Mouse (Mus musculus): ENCODE results near the gene Zdhhc19. TPM values are rescaled to one million over a fixed set of nuclear protein-coding genes. Genes with fewer than 3 reads are reported as not detected.

Zdhhc19 gene
- polyA plus RNA-seq, 1 experiment from 2014 or later: not detected

GRCm38 (mm10) chr16:32535157-32535751, 39.2 kb downstream of the Zdhhc19 start:
- WGBS: 20% methylated on average over 5 of the region's 5 CpGs
- no peak overlapping the region for H3K9ac ChIP-seq
- H3K4me2 ChIP-seq: peak overlapping the region; percentile 10; the same call in 1 of the 2 replicates
- peak overlapping the region; percentile 15; the same call in 1 of the 2 replicates for H3K27ac ChIP-seq (ENCODE audit: poor library complexity, severe bottlenecking)
- no peak overlapping the region for H3K4me3 ChIP-seq
- ATAC-seq (ENCODE audit: insufficient number of reproducible peaks, low FRiP score): peak; percentile 53; the same call in 1 of the 2 replicates
- peaks cover 39% of the 10 kb centered on the region for H3K4me1 ChIP-seq (replicated peaks)
- 0 out of 2 replicates have a peak, but pooled peaks cover 4% of the 10 kb centered on the region for H3K9me3 ChIP-seq (replicated peaks)
- no peaks in the 10 kb centered on the region for H3K36me3 ChIP-seq
- H3K27me3 ChIP-seq (replicated peaks): no peaks in the 10 kb centered on the region

GRCm38 (mm10) chr16:32537867-32538660, 42.0 kb downstream of the Zdhhc19 start:
- no peak overlapping the region for H3K4me3 ChIP-seq
- peaks cover 39% of the 10 kb centered on the region for H3K4me1 ChIP-seq (replicated peaks)
- WGBS: 37% methylated on average over 5 of the region's 5 CpGs
- H3K27ac ChIP-seq (ENCODE audit: poor library complexity, severe bottlenecking): no peak overlapping the region
- no peak overlapping the region for H3K9ac ChIP-seq
- no peaks in the 10 kb centered on the region for H3K36me3 ChIP-seq
- no peak for ATAC-seq (ENCODE audit: insufficient number of reproducible peaks, low FRiP score)
- no peak overlapping the region for H3K4me2 ChIP-seq
- H3K27me3 ChIP-seq (replicated peaks): no peaks in the 10 kb centered on the region
- 0 out of 2 replicates have a peak, but pooled peaks cover 3% of the 10 kb centered on the region for H3K9me3 ChIP-seq (replicated peaks)

- Histone ChIP-seq H3K9ac (no peak overlapping the region), H3K4me2 (no peak overlapping the region), H3K36me3 (no peaks in the 10 kb centered on the region), H3K9me3 (replicated peaks) (0 out of 2 replicates have a peak, but pooled peaks cover 3% of the 10 kb centered on the region), H3K27me3 (replicated peaks) (no peaks in the 10 kb centered on the region), H3K4me1 (replicated peaks) (peaks cover 38% of the 10 kb centered on the region), H3K27ac (ENCODE audit: poor library complexity, severe bottlenecking) (no peak overlapping the region), H3K4me3 (no peak overlapping the region)
- no peak for ATAC-seq (ENCODE audit: insufficient number of reproducible peaks, low FRiP score)
- WGBS: 38% methylated on average over 3 of the region's 3 CpGs
These were observed 42.7 kb downstream of the Zdhhc19 start for GRCm38 (mm10) chr16:32538761-32539255.

DNA sequence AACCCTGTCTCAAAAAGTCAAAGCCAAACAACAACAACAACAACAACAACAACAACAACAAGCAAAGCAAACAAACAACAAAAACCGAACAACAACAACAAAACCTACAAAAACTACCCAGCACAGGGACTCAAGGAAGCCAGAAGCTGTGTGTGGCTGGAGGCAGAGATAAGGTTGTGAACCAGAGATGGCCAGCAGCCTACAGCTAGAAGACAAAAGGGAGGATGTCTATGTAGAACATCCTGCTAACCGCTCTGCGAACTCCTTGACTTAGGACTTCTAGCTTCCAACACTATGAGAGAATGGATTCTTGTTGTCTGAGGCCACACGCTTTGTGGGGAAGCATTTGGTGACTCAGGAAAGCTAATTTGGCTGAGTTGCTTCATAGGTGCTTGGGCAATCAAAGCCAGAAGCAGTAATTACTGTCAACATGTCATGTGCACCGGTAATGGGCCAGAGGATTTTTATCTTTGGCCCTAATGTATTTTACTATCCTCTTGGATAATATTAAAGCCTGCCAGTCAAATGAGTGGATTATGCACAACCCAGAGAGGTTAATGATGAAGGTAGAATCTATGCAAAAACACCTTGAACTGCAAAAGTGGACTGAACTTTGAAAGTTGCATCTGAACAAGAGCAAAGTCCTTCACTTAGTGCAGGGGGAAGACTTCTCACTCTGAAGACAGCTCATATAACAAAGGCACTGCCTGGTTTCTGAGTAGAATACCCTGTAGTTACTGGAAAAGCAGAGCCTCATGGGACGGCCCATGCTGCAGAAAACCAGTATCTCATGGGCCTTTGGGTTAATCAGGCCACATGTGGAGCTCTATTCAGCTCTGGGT, 45.5 kb downstream of the Zdhhc19 start:
- H3K27me3 ChIP-seq (replicated peaks): no peaks in the 10 kb centered on the region
- H3K9ac ChIP-seq: no peak overlapping the region
- WGBS: 70% methylated on average over 6 of the region's 6 CpGs
- H3K4me3 ChIP-seq: no peak overlapping the region
- peaks cover 13% of the 10 kb centered on the region for H3K4me1 ChIP-seq (replicated peaks)
- no peak overlapping the region for H3K27ac ChIP-seq (ENCODE audit: poor library complexity, severe bottlenecking)
- 0 out of 2 replicates have a peak, but pooled peaks cover 3% of the 10 kb centered on the region for H3K9me3 ChIP-seq (replicated peaks)
- H3K4me2 ChIP-seq: no peak overlapping the region
- peak; percentile 71; the same call in 1 of the 2 replicates for ATAC-seq (ENCODE audit: insufficient number of reproducible peaks, low FRiP score)
- H3K36me3 ChIP-seq: no peaks in the 10 kb centered on the region

DNA sequence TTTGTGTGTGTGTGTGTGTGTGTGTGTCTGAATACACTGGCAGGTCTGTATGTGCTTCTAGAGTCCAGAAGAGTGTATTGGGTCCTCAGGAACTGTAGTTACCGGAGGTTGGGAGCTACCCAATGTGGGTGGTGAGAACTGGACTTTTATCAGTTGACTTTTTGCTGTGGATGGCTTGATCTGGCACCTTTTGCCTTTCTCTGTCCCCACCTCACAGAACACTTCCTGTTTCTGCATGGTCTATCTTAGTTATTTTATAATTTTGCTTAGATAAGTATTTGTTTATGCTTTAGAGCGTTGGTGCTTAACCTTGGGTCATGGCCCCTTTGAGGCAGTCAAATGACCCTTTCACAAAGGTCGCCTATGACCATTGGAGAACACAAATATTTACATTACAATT, 47.4 kb downstream of the Zdhhc19 start:
- no peak overlapping the region for H3K4me2 ChIP-seq
- 0 out of 2 replicates have a peak, but pooled peaks cover 3% of the 10 kb centered on the region for H3K9me3 ChIP-seq (replicated peaks)
- no peak for ATAC-seq (ENCODE audit: insufficient number of reproducible peaks, low FRiP score)
- no peak overlapping the region for H3K27ac ChIP-seq (ENCODE audit: poor library complexity, severe bottlenecking)
- H3K4me1 ChIP-seq (replicated peaks): peaks cover 6% of the 10 kb centered on the region
- no peak overlapping the region for H3K4me3 ChIP-seq
- H3K27me3 ChIP-seq (replicated peaks): no peaks in the 10 kb centered on the region
- no peaks in the 10 kb centered on the region for H3K36me3 ChIP-seq
- 80% methylated on average over 3 of the region's 3 CpGs for WGBS
- H3K9ac ChIP-seq: no peak overlapping the region

DNA sequence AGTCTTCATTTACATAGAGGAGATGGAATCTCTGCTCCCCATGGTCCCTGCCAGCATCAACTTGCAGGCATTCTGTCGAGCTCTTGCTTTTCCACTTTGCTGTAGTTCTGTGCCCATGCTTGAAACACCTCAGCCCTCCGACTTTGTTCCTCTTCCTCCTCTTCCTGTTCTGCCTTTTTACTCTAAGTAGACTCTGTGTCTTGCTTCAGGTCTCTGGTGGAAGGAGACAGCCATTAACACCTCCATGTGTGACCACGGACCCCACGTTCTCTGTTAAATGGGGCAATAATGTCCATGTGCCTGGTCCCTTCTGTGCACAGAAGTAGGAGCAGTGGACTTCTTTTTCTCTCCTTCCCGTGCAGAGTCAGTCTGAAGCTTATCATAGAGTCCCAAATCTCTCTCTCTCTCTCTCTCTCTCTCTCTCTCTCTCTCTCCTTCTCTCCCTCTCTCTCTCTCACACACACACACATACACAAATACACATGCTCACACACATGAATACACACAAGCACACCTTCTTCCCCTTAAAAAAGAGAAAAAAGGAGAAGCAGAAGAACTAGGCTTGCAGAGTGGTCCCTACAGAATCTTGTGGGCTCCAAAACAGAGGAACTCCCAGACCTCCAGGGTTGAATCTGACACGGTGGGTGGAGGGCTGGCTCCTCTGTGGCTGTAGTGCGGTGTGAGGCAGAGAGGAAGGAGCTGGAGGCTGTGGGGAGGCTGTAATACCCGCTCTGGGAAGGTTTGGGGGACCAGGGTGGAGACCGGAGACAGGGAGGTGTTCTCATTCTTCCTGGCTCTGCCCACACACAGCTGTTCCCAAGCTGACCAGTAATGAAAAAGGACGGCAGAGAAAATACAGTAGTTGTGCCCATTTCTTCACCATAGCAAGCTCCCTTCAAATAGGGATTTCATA, 51.3 kb downstream of the Zdhhc19 start:
- Histone ChIP-seq H3K9me3 (replicated peaks) (peaks cover 6% of the 10 kb centered on the region; the same call in 1 of the 2 replicates), H3K36me3 (no peaks in the 10 kb centered on the region), H3K4me3 (no peak overlapping the region), H3K4me2 (no peak overlapping the region), H3K27ac (ENCODE audit: poor library complexity, severe bottlenecking) (no peak overlapping the region), H3K4me1 (replicated peaks) (no peaks in the 10 kb centered on the region; the same call in 1 of the 2 replicates), H3K9ac (no peak overlapping the region), H3K27me3 (replicated peaks) (no peaks in the 10 kb centered on the region)
- WGBS: 56% methylated on average over 10 of the region's 10 CpGs
- no peak for ATAC-seq (ENCODE audit: insufficient number of reproducible peaks, low FRiP score)

DNA sequence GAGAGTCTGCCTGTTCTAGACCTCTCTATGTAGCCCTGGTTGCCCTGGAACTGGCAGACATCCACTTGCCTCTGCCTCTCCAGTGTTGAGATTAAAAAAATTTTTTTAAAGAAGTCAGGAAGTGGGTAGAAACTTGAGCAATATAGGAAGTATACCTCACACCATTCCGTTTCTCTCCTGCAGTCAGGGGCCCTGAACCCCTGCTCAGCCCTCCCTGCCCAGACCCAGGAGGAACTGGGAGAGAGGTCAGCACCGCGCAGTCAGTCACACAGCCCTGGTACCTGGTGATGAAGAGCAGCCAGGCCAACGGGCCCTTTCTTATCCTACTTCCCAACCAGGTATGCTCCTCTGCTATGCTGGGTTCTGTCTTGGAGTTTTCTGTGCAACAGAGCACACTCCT, 54.0 kb downstream of the Zdhhc19 start:
- 83% methylated on average over 4 of the region's 4 CpGs for WGBS

GRCm38 (mm10) chr16:32550487-32550886, 54.4 kb downstream of the Zdhhc19 start:
- no peak overlapping the region for H3K9ac ChIP-seq
- no peaks in the 10 kb centered on the region for H3K27me3 ChIP-seq (replicated peaks)
- H3K9me3 ChIP-seq (replicated peaks): peaks cover 3% of the 10 kb centered on the region; the same call in 1 of the 2 replicates
- H3K4me2 ChIP-seq: no peak overlapping the region
- no peak for ATAC-seq (ENCODE audit: insufficient number of reproducible peaks, low FRiP score)
- 77% methylated on average over 5 of the region's 5 CpGs for WGBS
- H3K4me1 ChIP-seq (replicated peaks): no peaks in the 10 kb centered on the region; the same call in 1 of the 2 replicates
- no peak overlapping the region for H3K27ac ChIP-seq (ENCODE audit: poor library complexity, severe bottlenecking)
- H3K4me3 ChIP-seq: no peak overlapping the region
- no peaks in the 10 kb centered on the region for H3K36me3 ChIP-seq

More for the DNA sequence above, 54.0 kb downstream of the Zdhhc19 start:
- Histone ChIP-seq H3K4me1 (replicated peaks) (no peaks in the 10 kb centered on the region; the same call in 1 of the 2 replicates), H3K36me3 (no peaks in the 10 kb centered on the region), H3K4me2 (no peak overlapping the region), H3K27me3 (replicated peaks) (no peaks in the 10 kb centered on the region), H3K4me3 (no peak overlapping the region), H3K27ac (ENCODE audit: poor library complexity, severe bottlenecking) (no peak overlapping the region), H3K9ac (no peak overlapping the region), H3K9me3 (replicated peaks) (peaks cover 3% of the 10 kb centered on the region; the same call in 1 of the 2 replicates)
- ATAC-seq (ENCODE audit: insufficient number of reproducible peaks, low FRiP score): no peak

- no peaks in the 10 kb centered on the region for H3K27me3 ChIP-seq (replicated peaks)
- ATAC-seq (ENCODE audit: insufficient number of reproducible peaks, low FRiP score): no peak; the same call in 1 of the 2 replicates
- no peak overlapping the region for H3K4me2 ChIP-seq
- no peak overlapping the region for H3K27ac ChIP-seq (ENCODE audit: poor library complexity, severe bottlenecking)
- H3K9me3 ChIP-seq (replicated peaks): peaks cover 3% of the 10 kb centered on the region; the same call in 1 of the 2 replicates
- no peaks in the 10 kb centered on the region for H3K36me3 ChIP-seq
- H3K4me3 ChIP-seq: no peak overlapping the region
- H3K4me1 ChIP-seq (replicated peaks): no peaks in the 10 kb centered on the region; the same call in 1 of the 2 replicates
- H3K9ac ChIP-seq: no peak overlapping the region
- 28% methylated on average over 2 of the region's 2 CpGs for WGBS
These were observed 55.3 kb downstream of the Zdhhc19 start for GRCm38 (mm10) chr16:32551346-32551747.

GRCm38 (mm10) chr16:32555588-32555987, 59.5 kb downstream of the Zdhhc19 start:
- Histone ChIP-seq H3K4me3 (no peak overlapping the region), H3K9me3 (replicated peaks) (no peaks in the 10 kb centered on the region), H3K4me1 (replicated peaks) (no peaks in the 10 kb centered on the region; the same call in 1 of the 2 replicates), H3K27me3 (replicated peaks) (no peaks in the 10 kb centered on the region), H3K36me3 (no peaks in the 10 kb centered on the region), H3K27ac (ENCODE audit: poor library complexity, severe bottlenecking) (no peak overlapping the region), H3K4me2 (no peak overlapping the region), H3K9ac (no peak overlapping the region)
- no peak for ATAC-seq (ENCODE audit: insufficient number of reproducible peaks, low FRiP score)
- 70% methylated on average over 3 of the region's 3 CpGs for WGBS
